18 mouse cellular contexts compared by ENCODE assay signal in the genomic region with DNA sequence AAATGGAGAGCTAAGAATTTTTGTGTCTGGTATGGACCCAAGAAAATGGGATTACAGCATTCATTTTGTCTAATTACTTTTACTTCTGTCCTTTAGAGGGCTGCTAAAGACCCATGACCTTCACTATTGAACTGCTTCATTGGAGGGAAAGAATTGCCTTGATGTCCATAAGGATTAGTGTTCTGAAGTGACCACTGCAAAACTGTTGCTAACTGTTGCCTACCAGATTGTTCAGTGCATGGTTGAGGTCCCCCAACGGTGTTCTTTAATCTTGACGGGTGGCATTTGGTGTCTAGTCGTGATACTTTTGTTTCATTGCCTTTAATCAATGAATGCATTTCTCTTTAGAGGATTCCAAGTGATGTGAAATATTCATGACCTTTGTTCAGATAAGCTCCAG. TPM values are rescaled to one million over a fixed set of nuclear protein-coding genes. Genes with fewer than 3 reads are reported as not detected.
"Had no signal": no experiment of that assay in that cellular context is flagged by ENCODE, and none has a peak within 500 bp of the region (broad histone marks: within the 10 kb centered on the region; RNA-seq: fewer than 3 reads in every experiment).

No protein-coding gene starts in this region.

- H3K9me3 ChIP-seq: midbrain, embryonic 10.5 days; midbrain, embryonic 12.5 days; neural tube, embryonic 12.5 days; stomach, embryonic 15.5 days had no signal

- H3K27me3 ChIP-seq: neural tube, embryonic 12.5 days; stomach, embryonic 15.5 days had no signal

- H3K27ac ChIP-seq: midbrain, embryonic 10.5 days; midbrain, embryonic 12.5 days; neural tube, embryonic 12.5 days; stomach, embryonic 15.5 days; stomach, postnatal 0 days had no signal

- ATAC-seq: midbrain, embryonic 16.5 days had no signal

- H3K9ac ChIP-seq: lung, embryonic 14.5 days; midbrain, embryonic 12.5 days; neural tube, embryonic 12.5 days; stomach, embryonic 15.5 days had no signal

- DNase-seq: lung, adult 18-20 months; lung, embryonic 14.5 days; lung, postnatal 10 days; lung, postnatal 4 days; midbrain, embryonic 14.5 days; right cerebral cortex, postnatal 14 days; thymus, adult 2 months; thymus, postnatal 25 days; thymus, postnatal 4 days had no signal

- H3K4me2 ChIP-seq: lung, embryonic 14.5 days; midbrain, embryonic 12.5 days; stomach, embryonic 15.5 days had no signal

- H3K36me3 ChIP-seq: midbrain, embryonic 10.5 days; midbrain, embryonic 12.5 days; neural tube, embryonic 12.5 days; stomach, embryonic 15.5 days had no signal

- H3K4me3 ChIP-seq: midbrain, embryonic 10.5 days; midbrain, embryonic 12.5 days; neural tube, embryonic 12.5 days; stomach, embryonic 15.5 days had no signal

RNA-seq across cellular contexts. Expression of a gene that starts 1.8 kb away (rescaled TPM):
- total RNA-seq: megakaryocyte, adult 5-6 weeks; megakaryocyte-erythroid progenitor cell, adult 5-6 weeks; neutrophil, adult 5-6 weeks had no signal
